Mouse (Mus musculus): ENCODE measurements at regions not wholly inside any gene's neighbourhood (a gene's known extent, or its start where the extent isn't known, plus 50 kb on each side); places are given as distances from the start of the nearest gene placed in this dataset.

- H3K79me2 ChIP-seq (ENCODE audit: control insufficient read depth, insufficient read depth): no peaks in the 10 kb centered on the region
- no peaks in the 10 kb centered on the region for H3K36me3 ChIP-seq (ENCODE audit: control insufficient read depth, insufficient read depth)
Measured at GRCm38 (mm10) chr16:79611002-79611401, 520.1 kb upstream of the Tmprss15 start.

GRCm38 (mm10) chr16:79590891-79591290 lies 500.0 kb upstream of the Tmprss15 start:
- TF ChIP-seq USF1 (IDR thresholded peaks at IDR 0.05; ENCODE audit: low read depth): no peak
- TF ChIP-seq MAX (IDR thresholded peaks at IDR 0.05): no peak
- no peak for TF ChIP-seq CEBPB (IDR thresholded peaks at IDR 0.05; ENCODE audit: low read depth)
- no peak for TF ChIP-seq FOSL1 (IDR thresholded peaks at IDR 0.05; ENCODE audit: insufficient read depth, low read length, poor library complexity, severe bottlenecking)
- TF ChIP-seq MYOG (IDR thresholded peaks at IDR 0.05; ENCODE audit: control insufficient read depth, extremely low read depth, insufficient read length): no peak
- no peak for TF ChIP-seq CTCF (IDR thresholded peaks at IDR 0.05; ENCODE audit: control insufficient read depth, insufficient read depth, insufficient read length)
- TF ChIP-seq MYOD1 (IDR thresholded peaks at IDR 0.05; ENCODE audit: control insufficient read depth, insufficient read length, low read depth): no peak
- no peak overlapping the region for H3ac ChIP-seq (ENCODE audit: control insufficient read depth, insufficient read length, low read depth)
- peaks cover 2% of the 10 kb centered on the region for H3K79me3 ChIP-seq (ENCODE audit: low read depth)
- peaks cover 16% of the 10 kb centered on the region for H3K79me2 ChIP-seq (ENCODE audit: control insufficient read depth, insufficient read depth)
- H3K27me3 ChIP-seq (ENCODE audit: control insufficient read depth, insufficient read depth, insufficient read length): no peaks in the 10 kb centered on the region
- H3K36me3 ChIP-seq (ENCODE audit: control insufficient read depth, insufficient read depth): no peaks in the 10 kb centered on the region
- peak overlapping the region; percentile 28 for H3K4me3 ChIP-seq (ENCODE audit: insufficient read depth, poor library complexity, severe bottlenecking)

More at GRCm38 (mm10) chr16:79611002-79611401, 520.1 kb upstream of the Tmprss15 start:
- Histone ChIP-seq H3K4me3 (ENCODE audit: insufficient read depth, poor library complexity, severe bottlenecking) (no peak overlapping the region), H3K27me3 (ENCODE audit: control insufficient read depth, insufficient read depth, insufficient read length) (no peaks in the 10 kb centered on the region), H3ac (ENCODE audit: control insufficient read depth, insufficient read length, low read depth) (no peak overlapping the region), H3K79me3 (ENCODE audit: low read depth) (no peaks in the 10 kb centered on the region)
- TF ChIP-seq CEBPB (IDR thresholded peaks at IDR 0.05; ENCODE audit: low read depth) (no peak), FOSL1 (IDR thresholded peaks at IDR 0.05; ENCODE audit: insufficient read depth, low read length, poor library complexity, severe bottlenecking) (no peak), MYOD1 (IDR thresholded peaks at IDR 0.05; ENCODE audit: control insufficient read depth, insufficient read length, low read depth) (no peak)

- H3K79me2 ChIP-seq (ENCODE audit: control insufficient read depth, insufficient read depth): no peaks in the 10 kb centered on the region
- TF ChIP-seq MAX (IDR thresholded peaks at IDR 0.05) (no peak), MYOG (IDR thresholded peaks at IDR 0.05; ENCODE audit: control insufficient read depth, extremely low read depth, insufficient read length) (no peak), MYOD1 (IDR thresholded peaks at IDR 0.05; ENCODE audit: control insufficient read depth, insufficient read length, low read depth) (no peak), USF1 (IDR thresholded peaks at IDR 0.05; ENCODE audit: low read depth) (no peak), FOSL1 (IDR thresholded peaks at IDR 0.05; ENCODE audit: insufficient read depth, low read length, poor library complexity, severe bottlenecking) (no peak), CEBPB (IDR thresholded peaks at IDR 0.05; ENCODE audit: low read depth) (no peak), CTCF (IDR thresholded peaks at IDR 0.05; ENCODE audit: control insufficient read depth, insufficient read depth, insufficient read length) (no peak)
- no peaks in the 10 kb centered on the region for H3K27me3 ChIP-seq (ENCODE audit: control insufficient read depth, insufficient read depth, insufficient read length)
- H3K79me3 ChIP-seq (ENCODE audit: low read depth): no peaks in the 10 kb centered on the region
- H3K36me3 ChIP-seq (ENCODE audit: control insufficient read depth, insufficient read depth): no peaks in the 10 kb centered on the region
- no peak overlapping the region for H3K4me3 ChIP-seq (ENCODE audit: insufficient read depth, poor library complexity, severe bottlenecking)
- H3ac ChIP-seq (ENCODE audit: control insufficient read depth, insufficient read length, low read depth): no peak overlapping the region
Measured at GRCm38 (mm10) chr16:79585745-79586144, 494.8 kb upstream of the Tmprss15 start.

- H3K4me3 ChIP-seq (ENCODE audit: insufficient read depth, poor library complexity, severe bottlenecking): no peak overlapping the region
- H3K79me2 ChIP-seq (ENCODE audit: control insufficient read depth, insufficient read depth): no peaks in the 10 kb centered on the region
- H3ac ChIP-seq (ENCODE audit: control insufficient read depth, insufficient read length, low read depth): no peak overlapping the region
- TF ChIP-seq MYOD1 (IDR thresholded peaks at IDR 0.05; ENCODE audit: control insufficient read depth, insufficient read length, low read depth) (no peak), CEBPB (IDR thresholded peaks at IDR 0.05; ENCODE audit: low read depth) (peak; percentile 51)
- no peaks in the 10 kb centered on the region for H3K79me3 ChIP-seq (ENCODE audit: low read depth)
- H3K36me3 ChIP-seq (ENCODE audit: control insufficient read depth, insufficient read depth): no peaks in the 10 kb centered on the region
- H3K27me3 ChIP-seq (ENCODE audit: control insufficient read depth, insufficient read depth, insufficient read length): no peaks in the 10 kb centered on the region
Measured at GRCm38 (mm10) chr16:79570867-79571266, 480.0 kb upstream of the Tmprss15 start.

GRCm38 (mm10) chr16:79534370-79534769 lies 443.5 kb upstream of the Tmprss15 start:
- H3ac ChIP-seq (ENCODE audit: control insufficient read depth, insufficient read length, low read depth): no peak overlapping the region
- no peaks in the 10 kb centered on the region for H3K36me3 ChIP-seq (ENCODE audit: control insufficient read depth, insufficient read depth)
- no peaks in the 10 kb centered on the region for H3K79me2 ChIP-seq (ENCODE audit: control insufficient read depth, insufficient read depth)
- no peaks in the 10 kb centered on the region for H3K27me3 ChIP-seq (ENCODE audit: control insufficient read depth, insufficient read depth, insufficient read length)
- TF ChIP-seq MAX (IDR thresholded peaks at IDR 0.05): no peak
- TF ChIP-seq USF1 (IDR thresholded peaks at IDR 0.05; ENCODE audit: low read depth): no peak
- no peak for TF ChIP-seq MYOD1 (IDR thresholded peaks at IDR 0.05; ENCODE audit: control insufficient read depth, insufficient read length, low read depth)
- no peak for TF ChIP-seq MYOG (IDR thresholded peaks at IDR 0.05; ENCODE audit: control insufficient read depth, extremely low read depth, insufficient read length)
- TF ChIP-seq FOSL1 (IDR thresholded peaks at IDR 0.05; ENCODE audit: insufficient read depth, low read length, poor library complexity, severe bottlenecking): no peak
- no peak for TF ChIP-seq CEBPB (IDR thresholded peaks at IDR 0.05; ENCODE audit: low read depth)
- no peak for TF ChIP-seq CTCF (IDR thresholded peaks at IDR 0.05; ENCODE audit: control insufficient read depth, insufficient read depth, insufficient read length)
- H3K79me3 ChIP-seq (ENCODE audit: low read depth): no peaks in the 10 kb centered on the region
- no peak overlapping the region for H3K4me3 ChIP-seq (ENCODE audit: insufficient read depth, poor library complexity, severe bottlenecking)

- Histone ChIP-seq H3K4me3 (ENCODE audit: insufficient read depth, poor library complexity, severe bottlenecking) (no peak overlapping the region), H3K79me3 (ENCODE audit: low read depth) (no peaks in the 10 kb centered on the region), H3K27me3 (ENCODE audit: control insufficient read depth, insufficient read depth, insufficient read length) (no peaks in the 10 kb centered on the region), H3K36me3 (ENCODE audit: control insufficient read depth, insufficient read depth) (no peaks in the 10 kb centered on the region), H3ac (ENCODE audit: control insufficient read depth, insufficient read length, low read depth) (no peak overlapping the region), H3K79me2 (ENCODE audit: control insufficient read depth, insufficient read depth) (no peaks in the 10 kb centered on the region)
- no peak for TF ChIP-seq MYOG (IDR thresholded peaks at IDR 0.05; ENCODE audit: control insufficient read depth, extremely low read depth, insufficient read length)
- TF ChIP-seq MYOD1 (IDR thresholded peaks at IDR 0.05; ENCODE audit: control insufficient read depth, insufficient read length, low read depth): no peak
Measured at GRCm38 (mm10) chr16:79492493-79492892, 401.6 kb upstream of the Tmprss15 start.

Data from C2C12 (cell line).